Mouse (Mus musculus): ENCODE data around the gene Hist1h2bl.

Hist1h2bl gene

GRCm38 (mm10) chr13:21715864-21716539, at the start of gene Hist1h2bl, which contains the start of gene Hist1h2ai:
Gene Hist1h2bl, minus strand, starts transcription at chr13:21716143.
Gene Hist1h2ai, plus strand, starts transcription at chr13:21716422.
- DNase-seq (ENCODE audit: low spot score), result peak; percentile 77

- DNase-seq (ENCODE audit: low spot score), result no peak
These were observed 39.8 kb upstream of the Hist1h2bl start for GRCm38 (mm10) chr13:21755707-21756106.

- peak; percentile 19 for DNase-seq (ENCODE audit: low spot score)
These were observed 38.5 kb upstream of the Hist1h2bl start for GRCm38 (mm10) chr13:21754294-21755001.

- DNase-seq (ENCODE audit: low spot score), result peak; percentile 59
These were observed 37.8 kb upstream of the Hist1h2bl start, which contains the start of the genes Hist1h2ak and Hist1h2bn for GRCm38 (mm10) chr13:21753524-21754285. Gene Hist1h2ak, minus strand, starts transcription at chr13:21753827. Gene Hist1h2bn, plus strand, starts transcription at chr13:21754123.

- DNase-seq (ENCODE audit: low spot score), result no peak
These were observed 37.1 kb upstream of the Hist1h2bl start for GRCm38 (mm10) chr13:21753051-21753523.

GRCm38 (mm10) chr13:21752356-21752755, 36.4 kb upstream of the Hist1h2bl start:
- DNase-seq (ENCODE audit: low spot score), result no peak

GRCm38 (mm10) chr13:21751827-21752226, 35.9 kb upstream of the Hist1h2bl start:
- no peak for DNase-seq (ENCODE audit: low spot score)

GRCm38 (mm10) chr13:21751417-21751816, 35.5 kb upstream of the Hist1h2bl start:
- no peak for DNase-seq (ENCODE audit: low spot score)

- peak; percentile 93 for DNase-seq (ENCODE audit: low spot score)
These were observed 34.4 kb upstream of the Hist1h2bl start, which contains the start of gene Hist1h4k for GRCm38 (mm10) chr13:21750159-21751017. Gene Hist1h4k, minus strand, starts transcription at chr13:21750505.

- DNase-seq (ENCODE audit: low spot score), result no peak
These were observed 33.6 kb upstream of the Hist1h2bl start for GRCm38 (mm10) chr13:21749387-21750158.

- no peak for DNase-seq (ENCODE audit: low spot score)
These were observed 29.1 kb upstream of the Hist1h2bl start for GRCm38 (mm10) chr13:21745006-21745405.

GRCm38 (mm10) chr13:21734906-21735767, 19.2 kb upstream of the Hist1h2bl start, which contains the start of gene Hist1h4j:
Gene Hist1h4j, plus strand, starts transcription at chr13:21735064.
- peak; percentile 82 for DNase-seq (ENCODE audit: low spot score)

- peak; percentile 77 for DNase-seq (ENCODE audit: low spot score)
These were observed 18.3 kb upstream of the Hist1h2bl start for GRCm38 (mm10) chr13:21734010-21734905.

- DNase-seq (ENCODE audit: low spot score), result no peak
These were observed 17.5 kb upstream of the Hist1h2bl start for GRCm38 (mm10) chr13:21733466-21733865.

GRCm38 (mm10) chr13:21729544-21729943, 13.6 kb upstream of the Hist1h2bl start:
- DNase-seq (ENCODE audit: low spot score), result no peak

GRCm38 (mm10) chr13:21727948-21728572, 12.1 kb upstream of the Hist1h2bl start:
- no peak for DNase-seq (ENCODE audit: low spot score)

- no peak for DNase-seq (ENCODE audit: low spot score)
These were observed 7.3 kb upstream of the Hist1h2bl start for GRCm38 (mm10) chr13:21722993-21723836.
